Mouse (Mus musculus) hindbrain, embryonic 11.5 days (tissue): ENCODE results near the gene Sin3b. TPM values are rescaled to one million over a fixed set of nuclear protein-coding genes. Genes with fewer than 3 reads are reported as not detected.

Source experiments
- ATAC-seq: fragments of 200-750 bp; cut with Nextera tagmentation; 2 replicates; pipeline ENCODE4 v1.8.0; 2017; ENCODE audit warnings: mild to moderate bottlenecking, moderate TSS enrichment, moderate library complexity; ENCODE audit not compliant: low FRiP score
- DNase-seq: peaks from one replicate; pipeline ENCODE4 v3.0.0-alpha.2; 2015; ENCODE audit warnings: low spot score
- H3K27ac ChIP-seq: fragments of 300-500 bp; sonication (generic); 2 replicates; pipeline ENCODE4 v1.5.1; 2014; ENCODE audit warnings: mild to moderate bottlenecking, low read depth, low read length
- H3K27me3 ChIP-seq: fragments of 300-500 bp; sonication (generic); 2 replicates; pipeline ENCODE4 v1.6.1; 2014; ENCODE audit warnings: mild to moderate bottlenecking, low read length, moderate library complexity, mixed read lengths; ENCODE audit not compliant: control insufficient read depth, insufficient read depth
- H3K36me3 ChIP-seq: fragments of 300-500 bp; sonication (generic); 2 replicates; pipeline ENCODE4 v1.6.1; 2014; ENCODE audit warnings: mild to moderate bottlenecking, low read length, moderate library complexity, mixed read lengths; ENCODE audit not compliant: control insufficient read depth, insufficient read depth
- H3K4me1 ChIP-seq: fragments of 300-500 bp; sonication (generic); replicated peaks from 2 replicates; pipeline ENCODE4 v1.6.1; 2014; ENCODE audit warnings: low read length, mixed read lengths; ENCODE audit not compliant: control insufficient read depth, insufficient read depth
- H3K4me2 ChIP-seq: fragments of 300-500 bp; sonication (generic); replicated peaks from 2 replicates; pipeline ENCODE4 v1.6.1; 2014; ENCODE audit warnings: mild to moderate bottlenecking, low read depth, low read length
- H3K4me3 ChIP-seq: fragments of 300-500 bp; sonication (generic); 2 replicates; pipeline ENCODE4 v1.5.1; 2014; ENCODE audit warnings: low read depth, low read length
- H3K9ac ChIP-seq: fragments of 300-500 bp; sonication (generic); 2 replicates; pipeline ENCODE4 v1.6.1; 2014; ENCODE audit warnings: low read depth, low read length
- H3K9me3 ChIP-seq: fragments of 300-500 bp; sonication (generic); 2 replicates; pipeline ENCODE4 v1.6.1; 2016; ENCODE audit warnings: low read length; ENCODE audit not compliant: control insufficient read depth
- WGBS: fragments of 180-500 bp; shearing (Covaris S2); extraction: QIAGEN DNeasy Blood & Tissue Kit; methylation state at CpG from one replicate; pipeline ENCODE4 v1.1.7; 2014; 5-methylcytosine and 5-hydroxymethylcytosine counted together
- polyA plus RNA-seq: library from polyadenylated mRNA; unstranded; fragments of >200 nt; fragmentation: Nextera tagmentation; extraction: Ambion mirVana; gene quantifications from 2 replicates; pipeline ENCODE4 v1.2.1, GENCODE M21; 2014

Gene Sin3b
- polyA plus RNA-seq, 1 experiment from 2014 or later, result 153 TPM

DNA sequence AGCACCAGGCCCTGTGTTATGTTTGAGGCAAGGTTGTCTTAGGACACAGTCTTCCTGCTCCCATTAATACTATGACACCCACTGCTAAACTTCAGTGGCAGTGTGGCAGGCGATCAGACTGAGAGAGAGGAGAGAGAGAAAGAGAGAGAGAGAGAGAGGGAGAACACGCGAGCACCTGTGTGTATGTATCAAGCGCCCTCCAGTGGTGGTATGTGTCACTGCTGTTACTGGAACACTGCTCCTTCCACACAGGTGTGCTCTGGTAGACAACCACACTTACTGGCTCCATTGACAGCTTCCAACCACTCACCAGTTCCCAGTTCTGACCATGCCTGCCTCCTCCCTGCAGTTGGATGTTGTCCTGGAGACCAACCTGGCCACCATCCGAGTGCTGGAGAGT, 23.0 kb downstream of the Sin3b start:
- H3K9me3 ChIP-seq, result no peaks in the 10 kb centered on the region
- ATAC-seq, result peak; percentile 41; the same call in 1 of the 2 replicates

DNA sequence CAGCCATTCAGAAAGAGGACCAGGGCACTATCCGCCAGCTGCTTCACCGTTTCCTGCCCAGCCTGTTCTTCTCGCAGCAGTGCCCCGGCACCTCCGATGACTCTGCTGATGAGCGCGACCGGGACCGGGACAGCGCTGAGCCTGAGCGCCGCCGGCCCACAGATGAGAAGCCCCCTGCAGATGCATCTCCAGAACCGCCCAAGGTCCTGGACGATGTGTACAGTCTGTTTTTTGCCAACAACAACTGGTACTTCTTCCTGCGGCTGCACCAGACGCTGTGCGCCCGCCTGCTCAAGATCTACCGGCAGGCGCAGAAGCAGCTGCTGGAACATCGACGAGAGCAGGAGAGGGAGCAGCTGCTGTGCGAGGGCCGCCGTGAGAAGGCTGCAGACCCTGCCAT, 26.8 kb downstream of the Sin3b start:
- ATAC-seq (no peak), DNase-seq (no peak)
- Histone ChIP-seq H3K4me2 (no peak overlapping the region), H3K9me3 (no peaks in the 10 kb centered on the region), H3K27ac (no peak overlapping the region), H3K9ac (no peak overlapping the region), H3K4me1 (no peaks in the 10 kb centered on the region), H3K36me3 (peaks cover 29% of the 10 kb centered on the region), H3K27me3 (no peaks in the 10 kb centered on the region), H3K4me3 (no peak overlapping the region)
- 95% methylated on average over 26 of the region's 26 CpGs for WGBS

More for the DNA sequence above, 23.0 kb downstream of the Sin3b start:
- Histone ChIP-seq H3K4me2 (no peak overlapping the region), H3K4me1 (no peaks in the 10 kb centered on the region), H3K36me3 (peaks cover 23% of the 10 kb centered on the region), H3K9ac (no peak overlapping the region), H3K4me3 (no peak overlapping the region), H3K27ac (no peak overlapping the region), H3K27me3 (no peaks in the 10 kb centered on the region)
- 41% methylated on average over 5 of the region's 5 CpGs for WGBS
- peak; percentile 58 for DNase-seq

GRCm38 (mm10) chr8:72750266-72750665, 27.2 kb downstream of the Sin3b start:
- Histone ChIP-seq H3K4me1 (no peaks in the 10 kb centered on the region), H3K9me3 (no peaks in the 10 kb centered on the region), H3K9ac (no peak overlapping the region), H3K27ac (no peak overlapping the region), H3K4me2 (no peak overlapping the region), H3K36me3 (peaks cover 29% of the 10 kb centered on the region), H3K27me3 (no peaks in the 10 kb centered on the region), H3K4me3 (no peak overlapping the region)
- no peak for ATAC-seq
- DNase-seq, result no peak
- WGBS, result 94% methylated on average over 6 of the region's 6 CpGs

- no peak overlapping the region for H3K9ac ChIP-seq
- H3K4me2 ChIP-seq, result no peak overlapping the region
- H3K4me1 ChIP-seq, result no peaks in the 10 kb centered on the region
- H3K4me3 ChIP-seq, result no peak overlapping the region
- DNase-seq, result no peak
- H3K9me3 ChIP-seq, result no peaks in the 10 kb centered on the region
- WGBS, result 86% methylated on average over 3 of the region's 3 CpGs
- no peaks in the 10 kb centered on the region for H3K27me3 ChIP-seq
- no peak for ATAC-seq
- no peak overlapping the region for H3K27ac ChIP-seq
- peaks cover 32% of the 10 kb centered on the region for H3K36me3 ChIP-seq
Observed at GRCm38 (mm10) chr8:72751126-72751525, 28.0 kb downstream of the Sin3b start.

DNA sequence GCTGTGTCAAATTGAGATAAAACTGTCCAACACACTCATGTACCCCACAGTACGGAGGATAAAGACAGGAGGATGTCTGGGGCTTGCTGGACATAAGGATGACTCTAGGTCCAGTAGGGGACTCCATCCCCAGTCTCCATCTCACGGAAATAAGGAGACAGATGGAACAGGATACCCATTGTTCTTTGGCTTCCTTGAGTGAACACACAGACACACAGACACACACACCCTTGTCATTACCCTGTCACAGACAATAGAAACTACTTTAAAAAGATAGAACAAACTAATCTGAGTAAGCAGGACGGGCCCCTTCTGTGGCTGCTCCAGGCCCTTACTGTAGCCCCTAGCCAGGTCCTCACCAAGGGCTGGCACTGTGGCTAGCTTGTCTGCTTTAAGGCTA, 29.2 kb downstream of the Sin3b start:
- H3K4me2 ChIP-seq, result no peak overlapping the region
- WGBS, result 85% methylated on average over 3 of the region's 3 CpGs
- no peak overlapping the region for H3K27ac ChIP-seq
- ATAC-seq, result no peak
- no peak overlapping the region for H3K9ac ChIP-seq
- no peaks in the 10 kb centered on the region for H3K9me3 ChIP-seq
- DNase-seq, result no peak
- H3K36me3 ChIP-seq, result peaks cover 33% of the 10 kb centered on the region
- no peaks in the 10 kb centered on the region for H3K4me1 ChIP-seq
- no peak overlapping the region for H3K4me3 ChIP-seq
- H3K27me3 ChIP-seq, result no peaks in the 10 kb centered on the region

DNA sequence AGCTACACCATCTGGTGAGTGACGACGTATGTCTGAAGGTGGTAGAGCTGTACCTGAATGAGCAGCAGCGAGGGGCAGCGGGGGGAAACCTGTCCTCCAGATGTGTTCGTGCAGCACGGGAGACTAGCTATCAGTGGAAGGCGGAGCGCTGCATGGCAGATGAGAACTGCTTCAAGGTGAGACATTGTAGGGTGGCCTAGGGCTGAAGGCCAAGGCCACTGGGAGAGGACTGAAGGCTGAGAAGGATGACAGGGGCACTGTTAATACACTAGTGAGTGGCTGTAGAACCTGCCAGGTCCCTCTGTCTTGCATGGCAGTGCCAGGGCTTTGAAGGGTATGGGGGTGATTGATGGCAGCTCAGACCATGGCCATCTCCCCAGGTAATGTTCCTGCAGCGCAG, 30.1 kb downstream of the Sin3b start:
- no peak overlapping the region for H3K9ac ChIP-seq
- DNase-seq (no peak), ATAC-seq (no peak)
- no peaks in the 10 kb centered on the region for H3K27me3 ChIP-seq
- WGBS, result 97% methylated on average over 9 of the region's 9 CpGs
- no peak overlapping the region for H3K27ac ChIP-seq
- H3K4me3 ChIP-seq, result no peak overlapping the region
- H3K4me1 ChIP-seq, result no peaks in the 10 kb centered on the region
- H3K4me2 ChIP-seq, result no peak overlapping the region
- H3K9me3 ChIP-seq, result no peaks in the 10 kb centered on the region
- peaks cover 32% of the 10 kb centered on the region for H3K36me3 ChIP-seq

- ATAC-seq (no peak), DNase-seq (no peak)
- Histone ChIP-seq H3K36me3 (peaks cover 28% of the 10 kb centered on the region), H3K4me1 (no peaks in the 10 kb centered on the region), H3K9ac (no peak overlapping the region), H3K27ac (no peak overlapping the region), H3K4me3 (no peak overlapping the region), H3K9me3 (no peaks in the 10 kb centered on the region), H3K27me3 (no peaks in the 10 kb centered on the region), H3K4me2 (no peak overlapping the region)
- WGBS, result 94% methylated on average over 2 of the region's 2 CpGs
Observed at GRCm38 (mm10) chr8:72753781-72754180, 30.7 kb downstream of the Sin3b start.

- Histone ChIP-seq H3K9ac (no peak overlapping the region), H3K4me1 (no peaks in the 10 kb centered on the region), H3K4me2 (no peak overlapping the region), H3K27ac (no peak overlapping the region), H3K9me3 (no peaks in the 10 kb centered on the region), H3K27me3 (no peaks in the 10 kb centered on the region), H3K4me3 (no peak overlapping the region), H3K36me3 (peaks cover 18% of the 10 kb centered on the region)
- no peak for ATAC-seq
- no peak for DNase-seq
- 100% methylated on average over 2 of the region's 2 CpGs for WGBS
Observed at GRCm38 (mm10) chr8:72756031-72756430, 32.9 kb downstream of the Sin3b start.

DNA sequence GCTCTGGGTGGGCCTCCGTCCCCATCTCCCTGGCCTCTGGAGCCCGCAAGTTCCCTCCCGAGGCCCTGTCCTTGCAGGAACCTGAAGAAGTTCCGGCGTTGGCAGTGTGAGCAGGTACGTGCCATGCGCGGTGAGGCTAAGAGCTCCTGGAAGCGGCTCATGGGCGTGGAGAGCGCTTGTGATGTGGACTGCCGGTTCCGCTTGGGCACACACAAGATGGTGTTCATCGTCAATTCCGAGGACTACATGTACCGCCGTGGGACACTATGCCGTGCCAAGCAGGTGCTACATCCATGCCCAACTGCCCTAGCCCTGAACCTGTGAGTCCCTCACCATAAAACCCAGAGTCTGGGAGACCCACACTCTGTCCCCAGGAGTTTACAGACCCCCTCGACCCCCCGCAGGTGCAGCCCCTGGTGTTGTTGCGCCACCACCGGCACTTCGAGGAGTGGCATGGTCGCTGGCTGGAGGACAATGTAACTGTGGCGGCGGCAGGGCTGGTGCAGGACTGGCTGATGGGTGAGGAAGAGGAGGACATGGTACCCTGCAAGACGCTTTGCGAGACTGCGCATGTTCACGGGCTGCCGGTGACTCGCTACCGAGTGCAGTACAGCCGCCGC, 33.8 kb downstream of the Sin3b start:
- no peak overlapping the region for H3K4me2 ChIP-seq
- H3K36me3 ChIP-seq, result peaks cover 15% of the 10 kb centered on the region
- no peaks in the 10 kb centered on the region for H3K27me3 ChIP-seq
- no peak overlapping the region for H3K27ac ChIP-seq
- no peaks in the 10 kb centered on the region for H3K4me1 ChIP-seq
- H3K9ac ChIP-seq, result no peak overlapping the region
- WGBS, result 97% methylated on average over 35 of the region's 35 CpGs
- no peak overlapping the region for H3K4me3 ChIP-seq
- H3K9me3 ChIP-seq, result no peaks in the 10 kb centered on the region
- DNase-seq (no peak), ATAC-seq (no peak)
